Mouse (Mus musculus): Measurements from ENCODE around the gene Vmn1r2.
"Not testable (repeated sequence)": the region's sequence is repeated elsewhere in the genome, so short reads cannot be mapped to it uniquely, and the experiment has no call there.

Vmn1r2 gene

GRCm38 (mm10) chr4:3167020-3167419, at the start of gene Vmn1r2:
Vmn1r2 (plus strand) TSS chr4:3167320.
- not testable (repeated sequence) for DNase-seq

GRCm38 (mm10) chr4:3147926-3148325, 19.2 kb upstream of the Vmn1r2 start:
- DNase-seq: not testable (repeated sequence)

- DNase-seq: not testable (repeated sequence)
These were observed 13.8 kb upstream of the Vmn1r2 start for GRCm38 (mm10) chr4:3153320-3153719.

- DNase-seq: not testable (repeated sequence)
These were observed 2.7 kb upstream of the Vmn1r2 start for GRCm38 (mm10) chr4:3164429-3164828.

GRCm38 (mm10) chr4:3165046-3165445, 2.1 kb upstream of the Vmn1r2 start:
- DNase-seq: peak in 1 of 2 experiments; percentile 14

GRCm38 (mm10) chr4:3174586-3174985, 7.5 kb downstream of the Vmn1r2 start:
- not testable (repeated sequence) for DNase-seq

- DNase-seq: not testable (repeated sequence)
These were observed 8.6 kb downstream of the Vmn1r2 start for GRCm38 (mm10) chr4:3175756-3176155.

GRCm38 (mm10) chr4:3176195-3176594, 9.1 kb downstream of the Vmn1r2 start:
- DNase-seq: not testable (repeated sequence)

GRCm38 (mm10) chr4:3176746-3177490, 9.8 kb downstream of the Vmn1r2 start:
- DNase-seq: not testable (repeated sequence)

GRCm38 (mm10) chr4:3185258-3185657, 18.1 kb downstream of the Vmn1r2 start, which contains the start of gene Vmn1r3:
Vmn1r3 (minus strand) TSS chr4:3185358.
- DNase-seq: not testable (repeated sequence)

- DNase-seq: not testable (repeated sequence)
These were observed 42.6 kb downstream of the Vmn1r2 start for GRCm38 (mm10) chr4:3209643-3210217.

- not testable (repeated sequence) for DNase-seq
These were observed 46.2 kb downstream of the Vmn1r2 start for GRCm38 (mm10) chr4:3213349-3213748.

GRCm38 (mm10) chr4:3216382-3216781, 49.3 kb downstream of the Vmn1r2 start:
- not testable (repeated sequence) for DNase-seq
